Mouse (Mus musculus) ES-Bruce4 (cell line): ENCODE measurements around the gene Polr2b. TPM values are rescaled to one million over a fixed set of nuclear protein-coding genes. Genes with fewer than 3 reads are reported as not detected.

Experiments used
- H3K27ac ChIP-seq: 2 replicates; pipeline ENCODE4 v1.5.1; 2012; ENCODE audit warnings: low read length, inconsistent platforms; ENCODE audit not compliant: insufficient read depth
- H3K27me3 ChIP-seq: 2 replicates; pipeline ENCODE4 v1.6.1; 2012; ENCODE audit warnings: mild to moderate bottlenecking, low read length, inconsistent platforms; ENCODE audit not compliant: control insufficient read depth, poor library complexity, insufficient read depth, severe bottlenecking
- H3K36me3 ChIP-seq: 2 replicates; pipeline ENCODE4 v1.6.1; 2012; ENCODE audit warnings: inconsistent platforms, mild to moderate bottlenecking, low read length, moderate library complexity; ENCODE audit not compliant: control insufficient read depth, poor library complexity, insufficient read depth, severe bottlenecking
- H3K4me1 ChIP-seq: one replicate; pipeline ENCODE4 v1.8.1; 2011; ENCODE audit warnings: low read length; ENCODE audit not compliant: control insufficient read depth, insufficient read depth
- H3K4me3 ChIP-seq: 2 replicates; pipeline ENCODE4 v1.5.1; 2011; ENCODE audit warnings: low read depth, mild to moderate bottlenecking, low read length
- H3K9ac ChIP-seq: 2 replicates; pipeline ENCODE4 v1.6.1; 2012; ENCODE audit warnings: low read depth, mild to moderate bottlenecking, inconsistent platforms; ENCODE audit not compliant: poor library complexity, severe bottlenecking
- H3K9me3 ChIP-seq: replicated peaks from 2 replicates; pipeline ENCODE4 v1.6.1; 2012; ENCODE audit warnings: mild to moderate bottlenecking, low read length, inconsistent platforms; ENCODE audit not compliant: control insufficient read depth, poor library complexity, insufficient read depth, severe bottlenecking
- CTCF ChIP-seq: IDR thresholded peaks from one replicate; pipeline ENCODE4 v1.8.1; 2011; ENCODE audit warnings: low read depth, low read length
- EP300 ChIP-seq: IDR thresholded peaks from 2 replicates; pipeline ENCODE4 v1.6.1; 2011; ENCODE audit warnings: low read depth, low read length; ENCODE audit not compliant: insufficient read depth
- POLR2A ChIP-seq: IDR thresholded peaks from one replicate; pipeline ENCODE4 v1.8.1; 2011; ENCODE audit warnings: low read length; ENCODE audit not compliant: insufficient read depth
- polyA plus RNA-seq: library from polyadenylated mRNA; stranded (reverse); fragments of >200 nt; gene quantifications from 2 replicates; pipeline ENCODE4 v1.2.4, GENCODE M21; 2011; ENCODE audit warnings: low read depth; ENCODE audit not compliant: missing spikeins, insufficient read depth, insufficient read length

The Polr2b gene
- polyA plus RNA-seq, 1 experiment: 238 TPM

DNA sequence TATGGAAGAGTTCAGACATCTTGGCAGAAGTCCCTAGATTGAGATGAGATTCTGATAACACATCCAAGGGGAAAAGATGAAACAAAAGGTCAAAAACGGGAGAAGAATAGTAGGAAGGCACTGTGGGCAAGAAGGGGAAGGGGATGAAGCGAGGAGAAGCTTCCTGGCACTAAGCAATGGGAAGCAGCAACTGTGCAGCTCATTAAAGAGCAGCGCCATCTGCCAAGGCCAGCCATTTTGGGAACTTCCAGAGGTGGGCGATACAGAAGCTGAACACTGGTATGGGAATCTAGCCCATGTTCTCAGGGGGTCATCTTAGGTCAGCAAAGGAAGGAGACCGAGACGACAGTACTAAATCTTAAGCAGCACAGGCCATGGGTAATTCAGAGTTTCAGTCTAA, 53.7 kb downstream of the Polr2b start:
- H3K9me3 ChIP-seq: no peaks in the 10 kb centered on the region
- H3K4me1 ChIP-seq: peaks cover 5% of the 10 kb centered on the region
- no peak overlapping the region for H3K27ac ChIP-seq
- no peak for TF ChIP-seq EP300
- no peak for TF ChIP-seq POLR2A
- no peak for TF ChIP-seq CTCF
- H3K9ac ChIP-seq: no peak overlapping the region
- no peaks in the 10 kb centered on the region for H3K27me3 ChIP-seq
- no peaks in the 10 kb centered on the region for H3K36me3 ChIP-seq
- H3K4me3 ChIP-seq: no peak overlapping the region

DNA sequence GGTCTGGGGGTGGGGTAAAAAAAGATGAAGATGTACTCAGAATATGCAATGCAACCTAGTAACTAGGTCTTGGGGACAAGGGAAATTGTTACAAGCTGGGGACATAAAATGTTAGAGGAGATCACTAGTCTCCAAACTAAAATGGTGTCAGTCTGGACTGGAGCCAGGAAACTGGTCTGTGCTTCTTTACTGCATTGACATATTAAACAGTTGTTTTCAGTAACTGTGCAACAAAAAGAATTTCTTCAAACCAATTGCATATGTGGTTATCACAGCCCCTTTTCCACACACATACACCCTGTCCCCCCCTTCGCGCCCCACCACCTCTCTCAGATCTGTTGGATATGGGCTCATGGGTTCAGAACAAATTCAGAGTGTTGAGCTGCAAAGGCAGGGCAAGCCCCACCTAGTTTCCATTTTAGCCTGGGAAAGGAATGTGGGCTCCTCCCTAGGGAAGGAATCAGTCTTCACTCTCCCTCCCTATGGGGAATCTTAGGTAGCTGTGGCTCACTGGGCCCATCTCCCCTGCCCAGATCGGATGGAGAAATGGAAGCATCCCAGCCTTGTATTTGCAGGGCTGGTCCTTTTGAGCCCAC, 54.6 kb downstream of the Polr2b start:
- no peak overlapping the region for H3K4me3 ChIP-seq
- no peaks in the 10 kb centered on the region for H3K36me3 ChIP-seq
- no peak overlapping the region for H3K9ac ChIP-seq
- H3K4me1 ChIP-seq: peaks cover 4% of the 10 kb centered on the region
- no peaks in the 10 kb centered on the region for H3K9me3 ChIP-seq
- no peaks in the 10 kb centered on the region for H3K27me3 ChIP-seq
- TF ChIP-seq EP300: no peak
- TF ChIP-seq CTCF: no peak
- no peak for TF ChIP-seq POLR2A
- no peak overlapping the region for H3K27ac ChIP-seq

DNA sequence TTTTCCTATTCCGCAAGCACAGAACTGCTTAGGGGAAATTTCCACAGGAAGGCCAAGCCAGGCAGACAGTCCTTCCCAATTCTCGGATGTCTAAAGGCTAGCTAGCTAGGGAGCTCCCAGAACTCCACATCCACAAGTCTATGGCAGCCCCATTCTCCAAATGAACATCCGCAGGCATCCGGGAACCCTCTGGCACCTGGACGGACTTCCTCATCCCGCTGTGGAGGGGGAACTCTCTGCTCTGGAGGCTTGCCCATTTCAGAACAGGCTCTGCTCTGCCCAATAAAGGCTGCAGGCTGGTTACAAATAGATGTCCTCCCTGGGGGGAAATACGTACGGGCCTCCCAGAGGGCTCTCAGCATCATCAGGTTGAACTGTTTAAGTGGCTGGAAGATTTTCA, 56.4 kb downstream of the Polr2b start:
- H3K4me3 ChIP-seq: no peak overlapping the region
- peaks cover 2% of the 10 kb centered on the region for H3K4me1 ChIP-seq
- TF ChIP-seq CTCF: no peak
- TF ChIP-seq POLR2A: no peak
- TF ChIP-seq EP300: no peak
- no peaks in the 10 kb centered on the region for H3K9me3 ChIP-seq
- no peak overlapping the region for H3K27ac ChIP-seq
- H3K9ac ChIP-seq: no peak overlapping the region
- H3K36me3 ChIP-seq: no peaks in the 10 kb centered on the region
- H3K27me3 ChIP-seq: no peaks in the 10 kb centered on the region

DNA sequence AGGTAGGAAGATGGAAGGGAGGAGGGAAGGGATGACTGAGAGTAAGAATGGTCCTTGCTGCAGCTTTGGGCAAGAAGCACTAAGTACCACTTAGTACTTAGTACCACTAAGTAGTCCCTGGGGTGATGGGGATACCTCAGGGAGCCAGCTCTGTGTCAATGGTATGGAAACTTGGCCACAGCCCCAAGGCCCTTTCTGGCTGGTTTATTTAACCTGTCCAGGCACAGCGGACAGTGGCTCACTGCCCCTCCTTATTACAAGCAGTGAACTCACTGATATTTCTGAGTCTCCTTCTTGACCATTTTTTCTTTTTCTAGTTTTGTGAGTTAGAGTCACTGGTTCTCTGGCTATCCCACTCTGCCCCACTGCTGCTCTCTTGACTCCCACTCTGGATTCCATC, 57.2 kb downstream of the Polr2b start:
- no peak for TF ChIP-seq EP300
- no peak for TF ChIP-seq CTCF
- no peak for TF ChIP-seq POLR2A
- Histone ChIP-seq H3K36me3 (no peaks in the 10 kb centered on the region), H3K27me3 (no peaks in the 10 kb centered on the region), H3K9ac (no peak overlapping the region), H3K9me3 (no peaks in the 10 kb centered on the region), H3K4me3 (no peak overlapping the region), H3K27ac (no peak overlapping the region), H3K4me1 (peaks cover 2% of the 10 kb centered on the region)

DNA sequence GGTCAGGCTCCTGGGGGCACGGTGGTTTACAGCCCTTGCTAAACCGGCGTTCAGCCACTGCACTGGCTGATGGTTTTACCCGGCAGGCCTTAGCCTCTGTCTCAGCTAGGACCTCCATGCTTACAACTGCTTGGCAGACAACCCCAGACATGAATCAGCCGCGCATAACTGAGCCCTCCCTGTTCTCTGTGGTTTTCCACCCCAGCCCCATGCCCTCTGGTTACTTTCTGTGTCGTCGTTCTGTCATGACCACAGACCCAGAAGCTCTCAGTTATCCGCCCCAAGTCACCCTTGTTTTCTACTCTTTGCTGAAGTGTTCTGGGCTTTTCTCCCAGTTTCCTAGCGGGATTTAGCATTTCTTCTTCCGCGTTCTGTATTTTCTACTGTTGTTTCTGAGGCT, 57.7 kb downstream of the Polr2b start:
- peaks cover 2% of the 10 kb centered on the region for H3K4me1 ChIP-seq
- no peaks in the 10 kb centered on the region for H3K27me3 ChIP-seq
- H3K9me3 ChIP-seq: no peaks in the 10 kb centered on the region
- TF ChIP-seq EP300: no peak
- TF ChIP-seq POLR2A: no peak
- no peak for TF ChIP-seq CTCF
- H3K36me3 ChIP-seq: no peaks in the 10 kb centered on the region
- H3K9ac ChIP-seq: no peak overlapping the region
- H3K27ac ChIP-seq: no peak overlapping the region
- H3K4me3 ChIP-seq: no peak overlapping the region

DNA sequence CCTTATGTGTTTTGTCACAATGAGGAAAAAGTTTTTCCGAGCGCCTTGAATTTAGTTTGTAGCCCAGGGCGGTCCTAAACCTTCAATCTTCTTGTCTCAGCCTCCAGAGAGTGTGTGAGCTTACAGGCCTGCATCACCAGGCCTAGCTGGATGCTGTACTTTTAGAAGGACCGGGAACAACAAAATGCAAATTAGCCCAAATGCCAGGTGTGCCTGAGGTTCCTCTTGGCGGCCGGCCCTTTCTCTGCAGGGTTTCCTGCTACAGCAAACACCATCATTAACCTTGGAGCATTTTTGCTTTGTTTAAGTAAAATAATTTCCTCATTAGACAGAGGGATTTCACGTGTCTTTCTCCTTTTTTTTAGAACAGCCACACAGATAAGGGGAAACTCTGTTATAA, 58.2 kb downstream of the Polr2b start:
- Histone ChIP-seq H3K36me3 (no peaks in the 10 kb centered on the region), H3K9me3 (no peaks in the 10 kb centered on the region), H3K4me1 (peaks cover 3% of the 10 kb centered on the region), H3K4me3 (no peak overlapping the region), H3K9ac (no peak overlapping the region), H3K27me3 (no peaks in the 10 kb centered on the region), H3K27ac (no peak overlapping the region)
- no peak for TF ChIP-seq CTCF
